Mouse (Mus musculus) adrenal gland, postnatal 36 days (tissue): Measurements from ENCODE around the gene Arid3a. TPM values are rescaled to one million over a fixed set of nuclear protein-coding genes. Genes with fewer than 3 reads are reported as not detected.

Experiments
- DNase-seq, 2 experiments: peaks; one replicate each; pipeline ENCODE4 v3.0.0; 2021; ENCODE audit warnings: mixed read lengths in 1 of 2
- total RNA-seq, 2 experiments: library from RNA; stranded (reverse); gene quantifications; 2 replicates each; pipeline ENCODE4 v1.2.3; 2021

The Arid3a gene
- total RNA-seq, 2 experiments from 2014 or later, result 3.0 to 4.1 TPM

- peak; percentile 96 to 99 for DNase-seq
Measured at GRCm38 (mm10) chr10:79908167-79909091, 18.4 kb upstream of the Arid3a start, which contains the start of gene Med16. Gene Med16, minus strand, starts transcription at chr10:79908923.

- peak in 1 of 2 experiments; percentile 35 for DNase-seq
Measured at GRCm38 (mm10) chr10:79909092-79909922, 17.5 kb upstream of the Arid3a start.

- DNase-seq, result no peak
Measured at GRCm38 (mm10) chr10:79910556-79910955, 16.3 kb upstream of the Arid3a start, which contains the start of gene Gm26602. Gene Gm26602, plus strand, starts transcription at chr10:79910856.

GRCm38 (mm10) chr10:79912412-79912811, 14.4 kb upstream of the Arid3a start:
- DNase-seq, result no peak

- DNase-seq, result no peak
Measured at GRCm38 (mm10) chr10:79914131-79914947, 12.5 kb upstream of the Arid3a start.

- DNase-seq, result no peak
Measured at GRCm38 (mm10) chr10:79914948-79915596, 11.8 kb upstream of the Arid3a start.

GRCm38 (mm10) chr10:79916081-79916480, 10.8 kb upstream of the Arid3a start:
- no peak for DNase-seq

- DNase-seq, result peak; percentile 95 to 96
Measured at GRCm38 (mm10) chr10:79916808-79917531, 9.9 kb upstream of the Arid3a start, which contains the start of gene Kiss1r. Gene Kiss1r, plus strand, starts transcription at chr10:79916971.

- no peak for DNase-seq
Measured at GRCm38 (mm10) chr10:79917532-79918100, 9.2 kb upstream of the Arid3a start.

GRCm38 (mm10) chr10:79918231-79919078, 8.4 kb upstream of the Arid3a start:
- peak in 1 of 2 experiments; percentile 43 for DNase-seq

- DNase-seq, result no peak
Measured at GRCm38 (mm10) chr10:79919251-79919849, 7.5 kb upstream of the Arid3a start.

GRCm38 (mm10) chr10:79920056-79920890, 6.6 kb upstream of the Arid3a start:
- DNase-seq, result no peak

- DNase-seq, result no peak
Measured at GRCm38 (mm10) chr10:79920958-79921535, 5.8 kb upstream of the Arid3a start, which contains the start of gene R3hdm4. Gene R3hdm4, minus strand, starts transcription at chr10:79921208.

GRCm38 (mm10) chr10:79921572-79921971, 5.3 kb upstream of the Arid3a start:
- DNase-seq, result no peak

GRCm38 (mm10) chr10:79924998-79925784, 1.7 kb upstream of the Arid3a start:
- DNase-seq, result peak; percentile 92

GRCm38 (mm10) chr10:79925785-79926490, 905 bp upstream of the Arid3a start:
- no peak for DNase-seq
